Comparison of ENCODE assay signal across 8 mouse cellular contexts in the genomic region with DNA sequence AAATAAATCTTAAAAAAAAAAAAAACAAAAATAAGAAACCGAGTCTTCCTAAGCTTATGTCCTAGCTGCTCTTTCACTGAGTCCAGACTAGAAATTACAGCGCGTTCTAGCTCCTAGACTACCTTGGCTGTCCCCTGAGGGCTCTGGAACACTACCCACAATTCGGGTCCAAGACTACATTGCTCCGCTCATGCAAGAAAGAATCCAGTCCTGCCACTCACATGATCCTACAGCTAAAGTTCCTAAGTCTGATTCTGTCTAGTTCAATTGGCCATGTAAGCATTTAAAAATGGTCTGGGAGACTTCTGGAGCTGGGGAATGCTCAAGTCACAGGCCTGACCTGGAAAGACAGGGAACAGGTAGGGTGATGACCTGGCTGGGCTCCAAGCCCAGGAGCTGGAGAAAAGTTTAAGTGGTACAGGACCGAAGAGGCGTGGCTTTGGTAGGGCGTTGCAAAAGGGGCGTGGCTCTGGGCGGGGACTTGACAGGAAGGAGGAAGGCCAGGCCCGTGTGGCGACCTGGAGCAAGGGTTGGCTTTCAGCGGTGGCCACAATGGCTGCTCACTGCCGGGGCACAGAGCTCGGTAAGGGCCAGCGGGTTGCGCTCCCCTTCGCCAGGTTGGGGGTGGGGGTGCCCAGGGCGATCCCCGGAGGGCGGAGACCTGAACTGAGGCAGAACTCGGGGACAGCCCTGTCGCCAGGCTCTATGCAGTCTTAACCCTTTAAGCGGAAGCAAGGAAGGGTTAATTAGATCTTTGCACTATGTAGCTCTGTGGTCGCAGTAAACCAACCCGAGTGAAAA. TPM values are rescaled to one million over a fixed set of nuclear protein-coding genes. Genes with fewer than 3 reads are reported as not detected.
DNase-seq lines count a peak whose midpoint lies in the region; ATAC-seq lines count a peak whose summit lies in the region.

Gene Dera, plus strand, starts transcription at position 491 of the 801 bp plus-strand sequence.

- 0 out of 2 replicates have a peak, but pooled peaks cover 3% of the 10 kb centered on the region for H3K4me1 ChIP-seq in hindbrain, embryonic 11.5 days (replicated peaks; ENCODE audit: control insufficient read depth, insufficient read depth, low read length)

- H3K79me2 ChIP-seq in macrophage (ENCODE audit: inconsistent target): peaks cover 36% of the 10 kb centered on the region

- peak within 1 kb of the TSS; percentile 63 for H3K4me3 ChIP-seq in hindbrain, embryonic 11.5 days (ENCODE audit: low read depth, low read length)
- peak within 1 kb of the TSS; percentile 75 for H3K4me3 ChIP-seq in macrophage (ENCODE audit: inconsistent target)

- H3K9ac ChIP-seq in hindbrain, embryonic 11.5 days (ENCODE audit: low read depth, low read length): peak within 1 kb of the TSS; percentile 68

- WGBS in hindbrain, embryonic 11.5 days: 13% methylated on average over 26 of the region's 26 CpGs
- 15% methylated on average over 24 of the region's 26 CpGs for WGBS in macrophage (ENCODE audit: missing documents)

- H3K27me3 ChIP-seq in hindbrain, embryonic 11.5 days (ENCODE audit: control insufficient read depth, insufficient read depth, low read length): no peaks in the 10 kb centered on the region

- peak within 1 kb of the TSS; percentile 51 for H3K4me2 ChIP-seq in hindbrain, embryonic 11.5 days (replicated peaks; ENCODE audit: low read depth, low read length)

- no peaks in the 10 kb centered on the region for H3K9me3 ChIP-seq in hindbrain, embryonic 11.5 days (ENCODE audit: control insufficient read depth, low read length)

- H3K27ac ChIP-seq in hindbrain, embryonic 11.5 days (ENCODE audit: low read depth, low read length): peak within 1 kb of the TSS; percentile 39; the same call in 1 of the 2 replicates
- H3K27ac ChIP-seq in macrophage: peak within 1 kb of the TSS; percentile 42

- DNase-seq in NIH3T3 (ENCODE audit: low read depth): peak; percentile 94
- peak; percentile 50 for DNase-seq in cerebellum, adult 8-10 months
- peak; percentile 82 for DNase-seq in forelimb bud, embryonic 11.5 days (ENCODE audit: low read depth, low spot score)
- DNase-seq in hindbrain, embryonic 11.5 days (ENCODE audit: low spot score): peak; percentile 87
- DNase-seq in layer of hippocampus, postnatal 14 days (ENCODE audit: low spot score in 2 of 2): peak; percentile 46 to 49
- peak; percentile 30 for DNase-seq in retina, postnatal 7 days (ENCODE audit: low read depth, low spot score)
- DNase-seq in urinary bladder, postnatal 14 days (ENCODE audit: low spot score): peak; percentile 92

- H3K36me3 ChIP-seq in hindbrain, embryonic 11.5 days (ENCODE audit: control insufficient read depth, insufficient read depth, low read length): peaks cover 4% of the 10 kb centered on the region; the same call in 1 of the 2 replicates
- peaks cover 18% of the 10 kb centered on the region for H3K36me3 ChIP-seq in macrophage (ENCODE audit: inconsistent target)

- ATAC-seq in hindbrain, embryonic 11.5 days (ENCODE audit: low FRiP score): peak; percentile 90

RNA-seq across cellular contexts. Expression of gene Dera, which starts in this region (rescaled TPM):
- polyA plus RNA-seq in hindbrain, embryonic 11.5 days (2014; fragmentation: Nextera tagmentation; extraction: Ambion mirVana): 54.1 and 62.5 TPM in 2 replicates
- total RNA-seq in layer of hippocampus, postnatal 14 days (2021): 10 to 100 TPM; 10.7 TPM
- total RNA-seq in macrophage (2018; cell fraction: chromatin; rRNA removed): 100 to 1,000 TPM in 15 of 26 experiments, 10 to 100 TPM in 11; 46.3 to 166 (median 110) TPM
- 10 to 100 TPM; 36.7 to 63.7 (median 48.1) TPM for total RNA-seq in macrophage (2018; cell fraction: cytosol; rRNA removed)
- 100 to 1,000 TPM in 1 of 26 experiments, 10 to 100 TPM in 25; 29.0 to 101 (median 49.9) TPM for total RNA-seq in macrophage (2018; cell fraction: nucleus; rRNA removed)
- 36.4 to 68.9 TPM (median 41.2 TPM) in 3 replicates for polyA plus RNA-seq in macrophage (2018)

Comparison
In these comparisons a context has a peak if more than half of its experiments do, and no peak if none do; other contexts are left out.
1. Peak in every context shown above with its lines: DNase-seq, ATAC-seq, H3K4me3 ChIP-seq and H3K27ac ChIP-seq.
2. DNase-seq: peak in every context shown above with its lines; median percentile 94 in NIH3T3; 92 in urinary bladder, postnatal 14 days; 87 in hindbrain, embryonic 11.5 days; 82 in forelimb bud, embryonic 11.5 days; 50 in cerebellum, adult 8-10 months; 48 in layer of hippocampus, postnatal 14 days; 30 in retina, postnatal 7 days.